Mouse (Mus musculus) right cerebral cortex, postnatal 4 days (tissue): ENCODE results near the gene Mrpl38.

Source experiments
- DNase-seq: peaks from one replicate; pipeline ENCODE4 v3.0.0-alpha.2; 2022

Mrpl38 gene

GRCm38 (mm10) chr11:116138468-116139138 is at the start of gene Mrpl38:
TSS of gene Mrpl38 (minus strand) at chr11:116138868.
- peak; percentile 78 for DNase-seq

GRCm38 (mm10) chr11:116187226-116187930 is 48.7 kb upstream of the Mrpl38 start:
- DNase-seq: no peak

GRCm38 (mm10) chr11:116186360-116186759 is 47.7 kb upstream of the Mrpl38 start:
- no peak for DNase-seq

- DNase-seq: no peak
Observed at GRCm38 (mm10) chr11:116185836-116186235, 47.2 kb upstream of the Mrpl38 start.

- DNase-seq: no peak
Observed at GRCm38 (mm10) chr11:116178411-116179121, 39.9 kb upstream of the Mrpl38 start.

GRCm38 (mm10) chr11:116176010-116176409 is 37.3 kb upstream of the Mrpl38 start:
- DNase-seq: no peak

- no peak for DNase-seq
Observed at GRCm38 (mm10) chr11:116174775-116175448, 36.2 kb upstream of the Mrpl38 start.

GRCm38 (mm10) chr11:116171959-116172358 is 33.3 kb upstream of the Mrpl38 start:
- no peak for DNase-seq

- no peak for DNase-seq
Observed at GRCm38 (mm10) chr11:116170003-116170800, 31.5 kb upstream of the Mrpl38 start.

GRCm38 (mm10) chr11:116169214-116169613 is 30.5 kb upstream of the Mrpl38 start:
- no peak for DNase-seq

- DNase-seq: peak; percentile 93
Observed at GRCm38 (mm10) chr11:116167884-116168439, 29.3 kb upstream of the Mrpl38 start, which contains the start of gene Fbf1. TSS of gene Fbf1 (minus strand) at chr11:116168166.

- no peak for DNase-seq
Observed at GRCm38 (mm10) chr11:116167232-116167631, 28.6 kb upstream of the Mrpl38 start.

- DNase-seq: no peak
Observed at GRCm38 (mm10) chr11:116163002-116163401, 24.3 kb upstream of the Mrpl38 start.

- DNase-seq: no peak
Observed at GRCm38 (mm10) chr11:116162146-116162545, 23.5 kb upstream of the Mrpl38 start.

- DNase-seq: no peak
Observed at GRCm38 (mm10) chr11:116161312-116161711, 22.6 kb upstream of the Mrpl38 start.

GRCm38 (mm10) chr11:116150960-116151359 is 12.3 kb upstream of the Mrpl38 start:
- no peak for DNase-seq

GRCm38 (mm10) chr11:116149341-116149740 is 10.7 kb upstream of the Mrpl38 start:
- DNase-seq: no peak

GRCm38 (mm10) chr11:116148761-116149221 is 10.1 kb upstream of the Mrpl38 start:
- DNase-seq: no peak

- DNase-seq: no peak
Observed at GRCm38 (mm10) chr11:116146294-116146985, 7.8 kb upstream of the Mrpl38 start.

- DNase-seq: no peak
Observed at GRCm38 (mm10) chr11:116145481-116146293, 7.0 kb upstream of the Mrpl38 start.
